Mouse (Mus musculus) layer of hippocampus, adult 18-20 months (tissue): Measurements from ENCODE around the gene Slc17a9. TPM values are rescaled to one million over a fixed set of nuclear protein-coding genes. Genes with fewer than 3 reads are reported as not detected.
A peak's percentile ranks its signal among the peaks of the same experiment; 100 is the strongest.

Source experiments
- DNase-seq, 2 experiments: peaks; one replicate each; pipeline ENCODE4 v3.0.0; 2022; ENCODE audit warnings: low spot score in 2 of 2
- total RNA-seq, 2 experiments: library from RNA; stranded (reverse); gene quantifications; 2 replicates each; pipeline ENCODE4 v1.2.3; 2021

Gene Slc17a9
- total RNA-seq, 2 experiments from 2014 or later: 0.27 to 0.48 TPM

GRCm38 (mm10) chr2:180748904-180749303, 23.8 kb downstream of the Slc17a9 start:
- DNase-seq: no peak

GRCm38 (mm10) chr2:180754976-180755688, 30.1 kb downstream of the Slc17a9 start:
- no peak for DNase-seq

GRCm38 (mm10) chr2:180755896-180756295, 30.8 kb downstream of the Slc17a9 start:
- no peak for DNase-seq

- DNase-seq: no peak
These were observed 31.7 kb downstream of the Slc17a9 start for GRCm38 (mm10) chr2:180756786-180757185.

- no peak for DNase-seq
These were observed 33.6 kb downstream of the Slc17a9 start for GRCm38 (mm10) chr2:180758513-180759263.

- DNase-seq: no peak
These were observed 39.9 kb downstream of the Slc17a9 start for GRCm38 (mm10) chr2:180764986-180765385.

- DNase-seq: no peak
These were observed 40.6 kb downstream of the Slc17a9 start for GRCm38 (mm10) chr2:180765713-180766112.

- DNase-seq: no peak
These were observed 50.2 kb downstream of the Slc17a9 start for GRCm38 (mm10) chr2:180775223-180775622.

GRCm38 (mm10) chr2:180775641-180776040, 50.6 kb downstream of the Slc17a9 start:
- no peak for DNase-seq

GRCm38 (mm10) chr2:180776793-180777192, 51.7 kb downstream of the Slc17a9 start, which contains the start of gene Bhlhe23:
Bhlhe23 (minus strand) TSS chr2:180776900.
- no peak for DNase-seq

- DNase-seq: peak; percentile 46 to 73
These were observed 54.4 kb downstream of the Slc17a9 start for GRCm38 (mm10) chr2:180779226-180780104.

GRCm38 (mm10) chr2:180780282-180780681, 55.2 kb downstream of the Slc17a9 start:
- DNase-seq: no peak

- DNase-seq: peak in 1 of 2 experiments; percentile 58
These were observed 61.7 kb downstream of the Slc17a9 start for GRCm38 (mm10) chr2:180786732-180787131.

- peak in 1 of 2 experiments; percentile 59 for DNase-seq
These were observed 62.6 kb downstream of the Slc17a9 start for GRCm38 (mm10) chr2:180787566-180788232.

- no peak for DNase-seq
These were observed 63.3 kb downstream of the Slc17a9 start for GRCm38 (mm10) chr2:180788386-180788785.

GRCm38 (mm10) chr2:180788843-180789242, 63.8 kb downstream of the Slc17a9 start:
- peak; percentile 37 to 45 for DNase-seq

- peak in 1 of 2 experiments; percentile 77 for DNase-seq
These were observed 66.6 kb downstream of the Slc17a9 start for GRCm38 (mm10) chr2:180791674-180792073.
